Mouse (Mus musculus) cortical plate, adult 2 months (tissue): ENCODE measurements around the gene Coq5.

Source experiments
- CTCF ChIP-seq: fragments of 200-500 bp; IDR thresholded peaks from 2 replicates; pipeline ENCODE4 v1.5.1; 2011; ENCODE audit warnings: mild to moderate bottlenecking, control low read depth, low read length; ENCODE audit not compliant: insufficient read depth; ENCODE audit errors: extremely low read depth
- POLR2A ChIP-seq: fragments of 200-500 bp; IDR thresholded peaks from 2 replicates; pipeline ENCODE4 v1.6.1; 2011; ENCODE audit warnings: mild to moderate bottlenecking, low read length, control low read depth; ENCODE audit not compliant: insufficient read depth; ENCODE audit errors: extremely low read depth

- no peak for TF ChIP-seq POLR2A
- no peak for TF ChIP-seq CTCF
Observed at GRCm38 (mm10) chr5:115275998-115276397, 3.5 kb upstream of the Coq5 start.
